Mouse (Mus musculus) left cerebral cortex, adult 2 months (tissue): Measurements from ENCODE around the gene Cyb561d1. TPM values are rescaled to one million over a fixed set of nuclear protein-coding genes. Genes with fewer than 3 reads are reported as not detected.

Experiments
- DNase-seq, 2 experiments: peaks; one replicate each; pipeline ENCODE4 v3.0.0; 2021 to 2022; ENCODE audit warnings: low spot score in 2 of 2, mixed read lengths in 1 of 2; ENCODE audit errors: extremely low spot score in 1 of 2
- H3K27ac ChIP-seq: fragments of 200-600 bp; 2 replicates; pipeline ENCODE4 v1.8.1; 2022
- H3K4me3 ChIP-seq: fragments of 200-600 bp; 2 replicates; pipeline ENCODE4 v1.8.1; 2022
- CTCF ChIP-seq: fragments of 200-600 bp; IDR thresholded peaks from 2 replicates; pipeline ENCODE4 v1.8.1; 2022; ENCODE audit warnings: antibody characterized with exemption, mild to moderate bottlenecking, moderate library complexity
- intact Hi-C: fragments of 180-260 bp; cut with DNase I; formaldehyde crosslinking; loops from one replicate; pipeline ENCODE4 v1.15.1; 2025
- total RNA-seq, 2 experiments: library from RNA; stranded (reverse); gene quantifications; 2 replicates each; pipeline ENCODE4 v1.2.3; 2021

The Cyb561d1 gene
- total RNA-seq, 2 experiments from 2014 or later = 18.8 to 20.7 TPM

- intact Hi-C loops = loop anchor here (2.0 kb wide), 1 partner anchor 25 kb away; the partner anchor contains the start of gene Atxn7l2
- H3K4me3 ChIP-seq = peak overlapping the region; percentile 79
- no peak for TF ChIP-seq CTCF
- no peak for DNase-seq
- 0 out of 2 replicates have a peak overlapping the region, but pooled peaks have one; percentile 50 for H3K27ac ChIP-seq
Observed at GRCm38 (mm10) chr3:108185460-108186097, 15.4 kb downstream of the Cyb561d1 start.

GRCm38 (mm10) chr3:108184742-108185141, 16.3 kb downstream of the Cyb561d1 start:
- no peak for DNase-seq
- H3K4me3 ChIP-seq = no peak overlapping the region
- intact Hi-C loops = no loop called here
- no peak overlapping the region for H3K27ac ChIP-seq
- TF ChIP-seq CTCF = no peak

GRCm38 (mm10) chr3:108180514-108180913, 20.5 kb downstream of the Cyb561d1 start:
- intact Hi-C loops = no loop called here
- no peak for DNase-seq
- no peak for TF ChIP-seq CTCF
- H3K4me3 ChIP-seq = no peak overlapping the region
- H3K27ac ChIP-seq = no peak overlapping the region

- no peak for DNase-seq
- Histone ChIP-seq H3K4me3 (no peak overlapping the region), H3K27ac (no peak overlapping the region)
- intact Hi-C loops = no loop called here
- peak; percentile 14 for TF ChIP-seq CTCF
Observed at GRCm38 (mm10) chr3:108178756-108179715, 22.0 kb downstream of the Cyb561d1 start.

GRCm38 (mm10) chr3:108174672-108175531, 26.1 kb downstream of the Cyb561d1 start:
- DNase-seq = peak; percentile 69 to 73
- TF ChIP-seq CTCF = no peak
- peak overlapping the region; percentile 78 for H3K27ac ChIP-seq
- no peak overlapping the region for H3K4me3 ChIP-seq
- intact Hi-C loops = no loop called here

GRCm38 (mm10) chr3:108169199-108169598, 31.8 kb downstream of the Cyb561d1 start:
- Histone ChIP-seq H3K27ac (no peak overlapping the region), H3K4me3 (no peak overlapping the region)
- no peak for DNase-seq
- intact Hi-C loops = loop anchor here (5.0 kb wide), 1 partner anchor 218 kb away; no protein-coding TSS in a partner anchor
- TF ChIP-seq CTCF = no peak

GRCm38 (mm10) chr3:108167499-108167898, 33.5 kb downstream of the Cyb561d1 start:
- H3K27ac ChIP-seq = no peak overlapping the region
- no peak for DNase-seq

GRCm38 (mm10) chr3:108166486-108167211, 34.4 kb downstream of the Cyb561d1 start:
- Histone ChIP-seq H3K4me3 (no peak overlapping the region), H3K27ac (peak overlapping the region; percentile 45; the same call in 1 of the 2 replicates)
- peak in 1 of 2 experiments; percentile 46 for DNase-seq
- TF ChIP-seq CTCF = peak; percentile 41
- intact Hi-C loops = loop anchor here (5.0 kb wide), 1 partner anchor 221 kb away; no protein-coding TSS in a partner anchor

More at GRCm38 (mm10) chr3:108167499-108167898, 33.5 kb downstream of the Cyb561d1 start:
- no peak for TF ChIP-seq CTCF
- no peak overlapping the region for H3K4me3 ChIP-seq
- intact Hi-C loops = loop anchor here (5.0 kb wide), 1 partner anchor 220 kb away; no protein-coding TSS in a partner anchor

- intact Hi-C loops = loop anchor here (2.0 to 5.0 kb wide), 2 partner anchors 91 to 222 kb away; partner anchors contain the start of gene Psma5
- no peak for DNase-seq
- no peak overlapping the region for H3K4me3 ChIP-seq
- TF ChIP-seq CTCF = no peak
- H3K27ac ChIP-seq = peak overlapping the region; percentile 38; the same call in 1 of the 2 replicates
Observed at GRCm38 (mm10) chr3:108165532-108166315, 35.3 kb downstream of the Cyb561d1 start.
